Mouse (Mus musculus) stomach, embryonic 16.5 days (tissue): Measurements from ENCODE around the gene Phyhipl. TPM values are rescaled to one million over a fixed set of nuclear protein-coding genes. Genes with fewer than 3 reads are reported as not detected.

Experiments used
- ATAC-seq: fragments of 200-750 bp; cut with Nextera tagmentation; 2 replicates; pipeline ENCODE4 v1.8.0; 2017; ENCODE audit warnings: moderate number of reproducible peaks, moderate TSS enrichment; ENCODE audit not compliant: insufficient read depth, low FRiP score
- H3K27ac ChIP-seq: fragments of 300-500 bp; sonication (generic); 2 replicates; pipeline ENCODE4 v1.5.1; 2014; ENCODE audit warnings: low read length
- H3K27me3 ChIP-seq: fragments of 300-500 bp; sonication (generic); 2 replicates; pipeline ENCODE4 v1.6.1; 2014; ENCODE audit warnings: low read length, control low read depth, mixed read lengths; ENCODE audit not compliant: control insufficient read depth, insufficient read depth
- H3K36me3 ChIP-seq: fragments of 300-500 bp; sonication (generic); 2 replicates; pipeline ENCODE4 v1.6.1; 2014; ENCODE audit warnings: low read length; ENCODE audit not compliant: control insufficient read depth, insufficient read depth
- H3K4me1 ChIP-seq: fragments of 300-500 bp; sonication (generic); 2 replicates; pipeline ENCODE4 v1.6.1; 2014; ENCODE audit warnings: low read length, control low read depth, mixed read lengths; ENCODE audit not compliant: control insufficient read depth, insufficient read depth
- H3K4me2 ChIP-seq: fragments of 300-500 bp; sonication (generic); 2 replicates; pipeline ENCODE4 v1.6.1; 2014; ENCODE audit warnings: low read depth, low read length, mixed read lengths
- H3K4me3 ChIP-seq: fragments of 300-500 bp; sonication (generic); replicated peaks from 2 replicates; pipeline ENCODE4 v1.5.1; 2014; ENCODE audit warnings: mild to moderate bottlenecking, low read length
- H3K9ac ChIP-seq: fragments of 300-500 bp; sonication (generic); 2 replicates; pipeline ENCODE4 v1.6.1; 2014; ENCODE audit warnings: low read length
- H3K9me3 ChIP-seq: fragments of 300-500 bp; sonication (generic); replicated peaks from 2 replicates; pipeline ENCODE4 v1.6.1; 2016; ENCODE audit warnings: low read length, control low read depth; ENCODE audit not compliant: control insufficient read depth
- WGBS: fragments of 180-500 bp; shearing (Covaris S2); extraction: QIAGEN DNeasy Blood & Tissue Kit; methylation state at CpG from one replicate; pipeline ENCODE4 v1.1.7; 2014; 5-methylcytosine and 5-hydroxymethylcytosine counted together
- polyA plus RNA-seq: library from polyadenylated mRNA; unstranded; fragments of >200 nt; fragmentation: Nextera tagmentation; extraction: Ambion mirVana; gene quantifications from 2 replicates; pipeline ENCODE4 v1.2.1, GENCODE M21; 2015

Phyhipl gene
- polyA plus RNA-seq, 1 experiment from 2014 or later = 2.8 TPM

GRCm38 (mm10) chr10:70683508-70683907, 27.7 kb upstream of the Phyhipl start:
- Histone ChIP-seq H3K27me3 (no peaks in the 10 kb centered on the region), H3K4me2 (no peak overlapping the region), H3K4me1 (no peaks in the 10 kb centered on the region; the same call in 1 of the 2 replicates), H3K4me3 (no peak overlapping the region), H3K9ac (no peak overlapping the region), H3K36me3 (no peaks in the 10 kb centered on the region), H3K9me3 (no peaks in the 10 kb centered on the region), H3K27ac (no peak overlapping the region)
- no peak for ATAC-seq
- 88% methylated on average over 4 of the region's 4 CpGs for WGBS

- Histone ChIP-seq H3K9me3 (no peaks in the 10 kb centered on the region), H3K27me3 (no peaks in the 10 kb centered on the region)
These were observed 22.2 kb upstream of the Phyhipl start for GRCm38 (mm10) chr10:70677946-70678345.

GRCm38 (mm10) chr10:70656272-70656671, 507 bp upstream of the Phyhipl start:
- 66% methylated on average over 6 of the region's 6 CpGs for WGBS
- Histone ChIP-seq H3K4me3 (no peak overlapping the region), H3K36me3 (no peaks in the 10 kb centered on the region), H3K9ac (no peak overlapping the region), H3K9me3 (no peaks in the 10 kb centered on the region), H3K27me3 (no peaks in the 10 kb centered on the region), H3K27ac (no peak overlapping the region), H3K4me2 (no peak overlapping the region), H3K4me1 (no peaks in the 10 kb centered on the region)
- ATAC-seq = no peak

More at GRCm38 (mm10) chr10:70677946-70678345, 22.2 kb upstream of the Phyhipl start:
- H3K4me2 ChIP-seq = no peak overlapping the region
- no peak overlapping the region for H3K4me3 ChIP-seq
- no peak overlapping the region for H3K27ac ChIP-seq
- no peak for ATAC-seq
- H3K36me3 ChIP-seq = no peaks in the 10 kb centered on the region
- no peaks in the 10 kb centered on the region for H3K4me1 ChIP-seq
- WGBS = 71% methylated on average over 1 of the region's 1 CpGs
- H3K9ac ChIP-seq = no peak overlapping the region

- Histone ChIP-seq H3K9me3 (no peaks in the 10 kb centered on the region), H3K27me3 (no peaks in the 10 kb centered on the region), H3K36me3 (no peaks in the 10 kb centered on the region), H3K9ac (no peak overlapping the region), H3K4me2 (no peak overlapping the region), H3K4me3 (no peak overlapping the region), H3K4me1 (no peaks in the 10 kb centered on the region), H3K27ac (no peak overlapping the region)
- no peak for ATAC-seq
- 68% methylated on average over 4 of the region's 4 CpGs for WGBS
These were observed 1.1 kb downstream of the Phyhipl start for GRCm38 (mm10) chr10:70654655-70655054.

- ATAC-seq = no peak
- 63% methylated on average over 3 of the region's 3 CpGs for WGBS
- H3K9ac ChIP-seq = no peak overlapping the region
- H3K36me3 ChIP-seq = no peaks in the 10 kb centered on the region
- H3K9me3 ChIP-seq = no peaks in the 10 kb centered on the region
- no peaks in the 10 kb centered on the region for H3K27me3 ChIP-seq
- no peak overlapping the region for H3K27ac ChIP-seq
- H3K4me3 ChIP-seq = no peak overlapping the region
- H3K4me1 ChIP-seq = no peaks in the 10 kb centered on the region
- H3K4me2 ChIP-seq = no peak overlapping the region
These were observed 1.6 kb downstream of the Phyhipl start for GRCm38 (mm10) chr10:70654139-70654538.

GRCm38 (mm10) chr10:70651769-70652648, 3.8 kb downstream of the Phyhipl start:
- no peaks in the 10 kb centered on the region for H3K4me1 ChIP-seq
- no peaks in the 10 kb centered on the region for H3K9me3 ChIP-seq
- no peak overlapping the region for H3K4me2 ChIP-seq
- H3K4me3 ChIP-seq = no peak overlapping the region
- H3K36me3 ChIP-seq = no peaks in the 10 kb centered on the region
- H3K27me3 ChIP-seq = no peaks in the 10 kb centered on the region
- no peak overlapping the region for H3K9ac ChIP-seq
- ATAC-seq = no peak
- 55% methylated on average over 16 of the region's 16 CpGs for WGBS
- no peak overlapping the region for H3K27ac ChIP-seq

- Histone ChIP-seq H3K4me1 (no peaks in the 10 kb centered on the region), H3K9ac (no peak overlapping the region), H3K27ac (no peak overlapping the region), H3K36me3 (no peaks in the 10 kb centered on the region), H3K9me3 (no peaks in the 10 kb centered on the region), H3K27me3 (no peaks in the 10 kb centered on the region), H3K4me2 (no peak overlapping the region), H3K4me3 (no peak overlapping the region)
- ATAC-seq = no peak
- whole genome bisulfite sequencing = 49% methylated on average over 5 of the region's 5 CpGs
These were observed 6.9 kb downstream of the Phyhipl start for GRCm38 (mm10) chr10:70648831-70649230.

GRCm38 (mm10) chr10:70643131-70643530, 12.6 kb downstream of the Phyhipl start:
- Histone ChIP-seq H3K4me1 (no peaks in the 10 kb centered on the region), H3K9ac (no peak overlapping the region), H3K4me3 (no peak overlapping the region), H3K9me3 (no peaks in the 10 kb centered on the region), H3K36me3 (no peaks in the 10 kb centered on the region), H3K27me3 (no peaks in the 10 kb centered on the region), H3K4me2 (no peak overlapping the region), H3K27ac (no peak overlapping the region)
- 57% methylated on average over 9 of the region's 9 CpGs for WGBS
- no peak for ATAC-seq

- WGBS = 76% methylated on average over 11 of the region's 11 CpGs
- Histone ChIP-seq H3K36me3 (no peaks in the 10 kb centered on the region), H3K27ac (no peak overlapping the region), H3K4me1 (no peaks in the 10 kb centered on the region), H3K4me2 (no peak overlapping the region), H3K4me3 (no peak overlapping the region), H3K9me3 (no peaks in the 10 kb centered on the region), H3K27me3 (no peaks in the 10 kb centered on the region), H3K9ac (no peak overlapping the region)
- ATAC-seq = no peak
These were observed 14.7 kb downstream of the Phyhipl start for GRCm38 (mm10) chr10:70640896-70641596.
